Mouse (Mus musculus): Measurements from ENCODE around the gene Nop2. TPM values are rescaled to one million over a fixed set of nuclear protein-coding genes. Genes with fewer than 3 reads are reported as not detected.

Nop2 gene
- total RNA-seq, 2 experiments from 2014 or later, result 16.0 to 20.4 TPM

DNA sequence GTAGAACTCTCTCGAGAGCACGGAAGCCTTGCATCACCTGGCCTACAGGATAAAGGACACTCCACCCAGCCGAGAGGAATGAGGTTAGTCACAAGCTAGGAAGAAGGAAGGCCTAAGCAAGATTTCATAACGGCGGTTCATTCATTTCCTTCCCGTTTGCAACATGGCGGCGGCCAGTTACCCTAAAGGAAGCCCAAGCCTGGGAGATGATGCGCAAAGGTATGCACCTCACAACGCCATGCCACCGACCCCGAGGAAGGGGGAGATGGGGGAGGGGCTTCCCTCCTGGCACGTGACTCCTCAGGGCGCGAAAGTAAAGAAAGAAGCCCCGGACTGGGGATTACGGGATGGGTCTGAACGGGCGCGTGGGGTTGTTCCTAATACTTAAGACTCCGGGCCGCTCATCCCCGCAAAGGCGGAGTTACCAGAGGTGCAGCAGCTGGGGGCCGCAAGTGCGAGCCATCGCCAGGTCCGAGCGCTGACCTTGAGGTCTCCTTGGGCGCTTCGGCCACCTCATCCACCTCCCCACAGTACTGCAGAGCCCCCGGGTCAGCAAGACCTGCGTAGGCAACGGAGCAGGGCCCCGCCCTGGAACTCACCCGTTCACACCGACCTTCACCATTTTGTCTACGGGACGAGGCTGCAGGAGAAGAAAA, 33.1 kb downstream of the Nop2 start:
- DNase-seq, result peak; percentile 55
- intact Hi-C loops (cut with DNase I; ENCODE audit: low total_unique reads), result no loop called here

DNA sequence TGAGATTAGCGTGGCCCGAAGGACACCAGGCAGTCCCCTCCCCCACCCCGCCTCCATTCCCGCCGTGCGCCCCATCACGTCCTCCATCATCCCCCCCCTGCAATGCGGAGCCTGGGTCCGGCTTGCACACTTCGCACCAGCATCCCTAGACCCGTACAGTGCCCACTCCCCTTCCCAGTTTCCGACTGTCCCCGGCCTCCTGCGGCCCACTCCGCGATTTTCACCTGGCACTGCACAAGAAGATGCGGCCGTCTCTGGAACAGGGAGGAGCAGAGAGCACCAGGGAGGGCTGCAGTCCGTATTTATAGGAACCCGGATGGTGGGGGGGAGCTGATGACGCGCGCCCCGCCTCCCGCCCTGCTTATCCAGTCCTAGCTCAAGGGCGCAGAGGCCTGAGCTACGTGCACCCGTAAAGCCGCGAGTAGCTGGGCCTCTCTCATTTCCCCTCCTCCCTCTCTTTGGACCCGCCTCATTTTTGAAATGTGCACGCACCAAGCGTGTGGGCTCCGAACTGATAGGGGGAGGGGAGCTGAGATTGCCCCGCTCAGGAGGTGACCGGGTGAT, 33.7 kb downstream of the Nop2 start:
- intact Hi-C loops (cut with DNase I; ENCODE audit: low total_unique reads), result no loop called here
- DNase-seq, result peak; percentile 97

DNA sequence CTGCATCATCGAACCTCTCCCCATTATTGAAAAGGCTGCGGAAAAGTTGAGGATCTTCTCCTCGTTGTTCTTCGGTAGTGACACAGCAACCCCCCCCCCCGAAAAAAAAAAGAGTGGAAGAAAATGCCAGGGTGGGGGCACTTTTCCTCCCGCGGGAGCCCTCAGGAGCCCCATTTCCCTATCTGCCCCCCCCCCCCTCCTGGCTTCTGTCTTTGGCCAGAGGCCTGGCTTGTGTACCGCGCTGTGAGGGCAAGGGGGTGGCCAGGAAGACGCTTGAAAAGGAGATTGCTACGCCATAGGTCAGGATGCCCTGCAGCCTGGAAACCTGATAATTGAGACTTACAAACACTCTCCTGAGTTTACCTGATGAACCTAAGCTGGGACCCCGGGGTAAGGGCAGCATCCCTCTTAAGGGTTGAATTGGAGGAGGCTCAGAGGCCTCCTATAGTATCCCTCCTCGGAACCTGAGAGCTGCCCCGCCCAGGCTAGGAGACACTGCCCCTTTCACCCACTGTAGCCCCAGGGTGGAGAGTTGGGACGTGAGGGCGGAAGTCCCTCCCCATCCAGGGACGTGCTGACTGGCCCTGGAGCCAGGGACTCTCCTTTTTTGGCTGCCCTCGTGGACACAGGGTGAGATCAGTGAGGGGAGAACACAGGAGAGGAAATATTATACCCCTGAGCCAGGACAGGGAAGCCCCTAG, 34.5 kb downstream of the Nop2 start, which contains the start of gene Gapdh:
Gene Gapdh, minus strand, starts transcription at position 417 of the 701 bp plus-strand sequence.
- intact Hi-C loops (cut with DNase I; ENCODE audit: low total_unique reads), result no loop called here
- DNase-seq, result peak; percentile 92

DNA sequence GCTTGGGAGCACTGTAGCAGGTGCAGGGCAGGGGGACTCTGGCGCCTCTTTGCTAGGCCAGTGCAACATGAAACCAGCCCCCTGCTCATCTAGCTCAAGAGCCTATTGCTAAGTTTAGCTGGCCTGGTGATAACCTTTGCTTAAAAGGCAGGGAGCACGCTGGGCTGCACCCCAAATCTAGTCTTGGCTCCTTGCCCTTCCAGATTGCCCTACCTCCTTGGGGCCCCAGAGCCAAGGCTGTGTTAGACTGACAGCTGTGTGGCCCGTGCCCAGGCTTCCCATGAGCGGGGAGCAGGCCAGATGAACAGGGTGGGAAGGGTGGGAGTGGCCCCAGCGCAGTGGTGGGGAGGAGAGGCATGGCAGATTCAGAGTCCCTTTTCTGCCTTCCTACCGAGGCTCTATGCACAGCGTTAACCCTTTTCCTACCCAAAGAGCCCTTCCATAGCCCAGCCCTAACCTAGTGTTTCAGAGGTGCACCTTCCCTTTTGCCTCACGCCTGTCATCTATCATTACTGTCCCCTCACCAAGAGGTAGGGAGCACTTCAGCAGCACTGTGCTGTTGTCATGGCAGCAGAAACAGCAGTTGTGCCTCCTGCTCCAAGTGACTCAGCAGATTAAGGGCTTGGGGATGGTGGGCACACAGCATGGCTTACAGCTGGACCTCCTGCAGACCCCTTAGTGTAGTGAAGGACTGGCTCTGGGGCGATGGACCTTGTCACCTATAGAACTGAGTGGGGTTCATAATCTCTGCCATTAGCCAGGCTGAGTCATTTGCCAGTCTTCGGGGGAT, 35.3 kb downstream of the Nop2 start:
- DNase-seq, result peak; percentile 88
- intact Hi-C loops (cut with DNase I; ENCODE audit: low total_unique reads), result no loop called here

DNA sequence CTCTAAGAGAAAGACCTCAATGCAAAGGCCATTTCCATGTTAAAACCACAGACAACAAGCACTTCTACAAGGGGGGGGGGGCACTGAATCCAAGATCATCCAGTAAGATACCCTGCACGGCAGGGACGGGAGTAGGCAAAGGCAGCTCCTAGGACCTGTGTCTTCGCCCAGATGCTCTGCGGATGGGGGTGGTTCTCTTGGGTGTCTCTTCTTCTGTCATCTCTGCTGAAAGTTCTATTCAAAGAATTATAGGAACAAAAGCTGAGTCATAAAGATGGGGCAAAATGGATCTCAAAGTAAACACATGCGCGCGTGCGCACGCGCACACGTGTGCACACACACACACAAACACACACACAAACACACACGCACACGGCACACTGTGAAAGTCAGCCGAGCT, 36.4 kb downstream of the Nop2 start:
- DNase-seq, result no peak
- intact Hi-C loops (cut with DNase I; ENCODE audit: low total_unique reads), result no loop called here

DNA sequence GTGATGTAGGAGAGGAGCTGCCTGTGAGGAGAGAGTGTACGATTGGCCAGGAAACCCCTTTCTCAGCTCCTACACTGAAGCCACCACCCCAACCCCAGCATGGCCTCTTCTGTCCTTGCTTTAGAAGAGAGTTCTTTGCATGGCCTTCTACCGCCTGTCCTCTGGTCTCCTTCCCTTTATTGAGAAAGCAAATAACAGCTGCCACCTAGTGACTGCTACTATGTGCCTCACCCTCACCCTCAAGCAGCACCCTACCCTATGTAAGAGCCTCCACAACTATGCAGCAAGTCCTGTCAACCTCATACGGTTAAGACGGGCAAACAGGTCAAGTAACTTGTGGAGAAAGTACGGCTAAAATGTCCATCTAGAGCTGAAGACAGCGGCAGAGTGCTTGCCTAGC, 38.5 kb downstream of the Nop2 start:
- intact Hi-C loops (cut with DNase I; ENCODE audit: low total_unique reads), result no loop called here

DNA sequence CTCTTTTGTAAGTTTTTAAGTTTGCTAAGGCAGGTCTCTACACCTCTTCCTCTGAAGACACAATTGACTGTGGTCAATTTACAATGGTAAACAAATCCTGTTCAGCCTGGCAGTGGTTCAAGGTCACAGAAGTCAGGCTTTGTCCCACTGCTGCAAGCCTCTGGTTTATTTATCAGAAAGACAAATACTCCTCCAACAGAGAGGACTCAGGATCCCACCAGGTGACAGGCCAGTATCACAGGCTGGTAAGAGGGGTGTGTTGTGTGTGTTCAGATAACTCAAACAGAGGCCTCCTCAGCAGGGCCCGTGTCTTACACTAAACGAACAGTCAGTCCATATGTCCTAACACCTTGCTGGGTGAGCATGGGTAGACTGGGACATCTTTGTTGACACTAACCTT, 40.8 kb downstream of the Nop2 start:
- DNase-seq, result no peak
- intact Hi-C loops (cut with DNase I; ENCODE audit: low total_unique reads), result no loop called here

More for the DNA sequence above, 38.5 kb downstream of the Nop2 start:
- DNase-seq, result no peak

DNA sequence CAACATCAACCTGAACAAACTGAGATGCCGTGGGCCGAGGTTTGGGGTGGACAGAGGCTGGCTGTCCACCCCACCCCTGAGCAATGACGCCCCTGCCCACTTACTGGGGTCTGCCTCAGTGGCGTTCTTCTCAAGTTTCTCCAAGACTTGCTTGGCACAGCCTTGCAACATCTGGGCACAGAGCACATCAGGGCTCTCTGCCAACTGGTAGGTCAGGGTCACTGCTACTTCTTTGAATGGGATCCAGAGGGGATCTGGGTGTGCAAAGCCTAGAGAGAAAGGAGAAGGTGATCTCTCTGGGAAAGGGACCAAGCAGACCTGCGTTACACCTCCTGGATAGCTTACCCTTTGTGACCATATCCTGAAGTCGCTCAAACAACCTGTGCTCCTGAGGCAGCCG, 41.5 kb downstream of the Nop2 start:
- no peak for DNase-seq
- intact Hi-C loops (cut with DNase I; ENCODE audit: low total_unique reads), result no loop called here

DNA sequence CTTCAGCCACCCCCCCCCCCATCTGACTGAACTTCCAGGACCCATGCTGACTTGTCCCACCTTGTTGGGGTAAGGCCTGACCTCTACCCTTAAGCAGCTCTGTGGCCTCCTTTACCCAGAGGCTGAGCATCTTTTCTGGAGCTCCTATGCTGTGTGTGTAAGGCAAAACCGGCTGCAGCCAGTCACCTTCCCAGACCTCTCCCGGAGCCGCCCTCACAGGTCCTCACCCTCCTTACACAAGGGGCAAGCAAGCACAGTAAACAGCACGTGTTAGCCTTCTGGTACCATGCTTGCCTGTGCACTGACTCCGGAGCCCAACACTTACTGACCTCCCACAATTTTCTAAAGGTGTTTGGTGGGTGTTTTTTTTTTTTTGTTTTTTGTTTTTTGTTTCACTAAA, 43.8 kb downstream of the Nop2 start:
- intact Hi-C loops (cut with DNase I; ENCODE audit: low total_unique reads), result no loop called here

DNA sequence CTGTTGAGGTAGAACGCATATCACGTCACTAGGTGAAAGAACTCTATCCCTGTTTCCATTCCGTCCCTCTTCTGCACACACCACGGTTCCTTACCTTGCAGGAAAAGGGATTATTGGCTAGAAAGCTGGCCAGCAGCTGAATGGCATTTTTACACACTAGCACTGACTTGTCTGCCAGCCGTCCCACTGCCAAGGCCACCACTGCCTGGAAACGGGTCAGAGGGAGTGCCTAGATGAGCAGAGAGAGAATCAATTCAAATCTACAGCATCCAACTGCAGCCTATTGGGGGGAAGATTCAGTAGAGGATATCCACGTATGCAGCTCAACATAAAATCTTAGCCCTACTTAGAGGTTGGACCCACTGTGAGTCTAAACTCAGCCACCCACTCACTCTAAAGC, 47.9 kb downstream of the Nop2 start:
- intact Hi-C loops (cut with DNase I; ENCODE audit: low total_unique reads), result no loop called here
- DNase-seq, result no peak

More for the DNA sequence above, 43.8 kb downstream of the Nop2 start:
- DNase-seq, result no peak

DNA sequence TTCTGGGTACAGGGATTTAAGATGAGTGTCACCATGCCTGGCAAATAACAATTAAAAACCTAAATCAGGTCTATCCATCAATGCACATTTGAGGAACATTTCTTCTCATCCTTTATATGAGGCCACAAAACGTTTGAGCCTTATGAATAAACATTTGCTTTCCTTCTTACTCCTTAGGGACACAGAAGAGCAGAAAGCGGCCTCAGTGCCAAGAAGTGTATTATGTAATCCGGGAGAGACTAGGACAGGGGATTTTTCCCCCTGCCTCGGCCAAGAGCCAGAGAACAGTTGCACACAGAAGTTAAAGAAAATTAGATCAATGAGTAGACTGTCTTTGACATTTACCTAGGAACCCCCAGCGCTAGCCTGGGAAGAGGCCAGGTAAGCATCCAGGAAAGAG, 50.4 kb downstream of the Nop2 start:
- intact Hi-C loops (cut with DNase I; ENCODE audit: low total_unique reads), result no loop called here

DNA sequence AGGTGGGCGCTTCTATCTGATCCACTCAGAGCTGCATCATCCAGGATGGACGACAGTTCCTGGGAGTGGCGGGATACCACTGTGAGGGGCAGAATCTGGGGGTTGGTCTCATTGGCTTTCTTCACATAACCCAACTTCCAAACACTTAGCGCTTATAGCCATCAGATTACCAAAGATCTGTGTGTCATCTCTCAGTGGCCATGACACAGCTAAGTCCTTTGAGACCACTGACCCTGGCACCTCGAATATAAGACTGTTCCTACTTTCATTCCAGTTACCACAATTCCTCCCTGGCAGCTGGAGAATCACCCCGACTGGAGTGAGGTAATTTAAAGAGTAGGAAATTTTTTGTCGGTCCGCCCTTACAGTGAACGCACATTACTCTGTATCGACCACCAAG, 54.5 kb downstream of the Nop2 start:
- no peak for DNase-seq
- intact Hi-C loops (cut with DNase I; ENCODE audit: low total_unique reads), result no loop called here

More for the DNA sequence above, 50.4 kb downstream of the Nop2 start:
- DNase-seq, result no peak

DNA sequence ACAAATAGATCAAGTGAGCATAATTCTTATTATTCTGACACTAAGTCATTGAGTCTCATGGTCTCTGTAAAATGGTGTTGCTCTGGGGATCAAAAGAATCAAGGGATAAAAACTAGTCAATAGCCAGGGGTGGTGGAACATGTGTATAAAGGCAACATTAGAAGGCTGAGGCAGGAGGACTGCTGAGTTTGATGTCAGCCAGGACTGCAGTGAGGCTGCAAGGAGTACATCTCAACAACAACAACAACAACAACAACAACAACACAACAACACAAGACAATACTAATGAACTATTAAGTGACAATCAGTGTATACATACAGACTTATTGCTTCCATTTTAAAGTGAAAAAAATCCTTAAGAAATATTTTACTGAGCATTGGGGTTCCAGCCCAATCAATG, 59.1 kb downstream of the Nop2 start:
- no peak for DNase-seq
- intact Hi-C loops (cut with DNase I; ENCODE audit: low total_unique reads), result no loop called here

DNA sequence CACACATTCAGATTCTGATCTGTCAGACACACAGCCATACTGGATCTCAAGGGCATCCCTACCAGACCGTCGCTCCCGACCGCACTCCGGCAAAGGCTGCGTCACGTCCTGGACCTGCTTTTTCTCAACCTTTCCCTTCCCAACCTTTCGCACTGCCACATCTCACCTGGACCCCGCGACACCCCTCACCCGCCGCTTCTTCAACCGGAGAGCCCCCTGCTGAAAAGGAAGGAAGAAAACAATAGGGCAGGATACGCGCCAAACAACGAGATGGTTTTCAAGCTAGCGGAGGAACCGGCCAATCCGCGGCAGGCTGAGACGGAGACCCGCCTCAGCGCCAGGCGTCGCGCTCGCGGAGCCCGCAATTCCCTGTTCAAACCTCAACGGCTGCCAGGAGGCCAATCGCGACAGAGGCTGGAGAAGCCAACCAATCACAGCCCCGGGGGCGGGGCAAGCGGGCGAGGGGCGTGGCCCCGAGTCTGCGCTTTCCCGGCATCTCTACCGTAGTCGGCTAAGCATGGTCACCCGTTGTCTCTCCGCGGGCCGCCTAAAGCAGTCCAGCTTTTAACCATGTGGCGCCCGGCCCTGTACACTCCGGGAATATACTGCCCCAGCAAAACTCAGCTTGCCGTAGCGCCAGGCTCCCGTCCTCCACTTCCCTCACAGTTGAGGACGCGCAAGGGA, 59.8 kb downstream of the Nop2 start, which contains the start of the genes Ncapd2 and Mrpl51:
Gene Ncapd2, minus strand, starts transcription at position 370 of the 684 bp plus-strand sequence.
Gene Mrpl51, plus strand, starts transcription at position 470 of the 684 bp plus-strand sequence.
- intact Hi-C loops (cut with DNase I; ENCODE audit: low total_unique reads), result no loop called here
- DNase-seq, result peak; percentile 98

DNA sequence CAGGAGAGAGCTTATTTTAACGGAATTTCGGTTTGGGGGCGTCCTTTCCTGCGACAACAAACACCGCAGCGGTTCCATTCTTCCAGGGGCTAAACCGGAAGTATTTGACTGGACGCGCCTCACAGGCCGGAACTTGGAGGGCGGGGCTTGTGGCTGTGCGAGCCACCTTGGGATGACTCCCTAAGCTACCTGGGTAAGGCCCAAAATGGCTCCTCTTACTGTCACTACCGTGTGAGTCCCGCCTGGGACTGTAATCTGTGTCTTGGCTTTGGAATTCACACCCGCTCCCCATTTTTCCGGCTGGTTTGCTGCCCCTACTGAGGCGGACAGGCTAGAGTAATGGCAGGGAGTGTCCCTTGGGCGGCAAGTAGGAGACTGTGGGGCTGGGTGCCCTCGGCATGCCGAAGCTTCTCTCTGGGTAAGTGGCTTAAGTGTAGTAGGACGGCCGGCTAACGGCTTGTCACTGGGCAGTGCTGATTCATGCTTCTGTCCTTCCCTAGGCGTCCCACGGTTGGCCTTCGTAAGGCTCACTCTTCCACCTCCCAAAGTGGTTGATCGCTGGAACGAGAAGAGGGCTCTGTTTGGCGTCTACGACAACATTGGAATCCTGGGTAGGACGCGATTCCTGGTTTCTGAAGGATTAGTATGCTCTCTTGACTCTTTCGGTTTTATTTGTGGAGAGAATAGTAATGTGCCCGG, 60.5 kb downstream of the Nop2 start:
- intact Hi-C loops (cut with DNase I; ENCODE audit: low total_unique reads), result no loop called here
- peak; percentile 93 for DNase-seq

DNA sequence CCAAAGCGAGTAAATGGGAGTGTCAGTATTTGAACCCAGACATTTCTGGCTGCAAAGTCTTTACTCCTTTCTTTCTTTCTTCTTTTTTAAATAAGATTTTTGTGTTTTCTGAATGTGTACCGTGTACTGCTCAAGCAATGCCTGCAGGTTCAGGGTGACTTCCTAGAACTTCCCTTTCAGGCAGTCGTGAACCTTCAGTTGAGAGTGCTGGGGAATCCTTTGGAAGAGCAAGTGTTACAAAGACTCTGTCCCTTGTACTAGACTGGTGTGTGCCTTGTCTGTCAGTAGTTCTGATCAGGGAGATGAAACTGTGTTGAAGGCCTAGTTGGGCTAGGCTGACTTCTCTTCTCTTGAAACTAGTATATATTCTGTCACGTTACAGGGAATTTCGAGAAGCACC, 61.1 kb downstream of the Nop2 start:
- no peak for DNase-seq
- intact Hi-C loops (cut with DNase I; ENCODE audit: low total_unique reads), result no loop called here

DNA sequence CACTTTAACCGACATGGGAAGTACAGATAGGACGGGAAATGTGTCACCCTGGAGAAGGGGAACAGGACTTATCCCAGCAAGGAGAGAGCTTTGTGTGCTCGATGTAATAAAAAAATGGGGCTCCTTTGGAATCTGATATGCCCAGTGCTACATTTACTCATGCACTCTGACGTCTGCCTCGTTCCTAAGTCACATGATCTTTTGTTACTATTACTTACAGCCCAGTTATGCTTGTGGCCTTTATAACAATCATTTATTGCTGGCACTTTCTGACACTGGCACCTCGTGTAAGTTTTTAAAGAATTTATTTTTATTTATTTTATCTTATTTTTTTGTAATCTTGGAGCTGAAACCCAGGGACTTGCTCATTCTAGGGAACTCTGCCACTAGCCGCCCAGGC, 61.7 kb downstream of the Nop2 start:
- intact Hi-C loops (cut with DNase I; ENCODE audit: low total_unique reads), result no loop called here

More for the DNA sequence above, 61.7 kb downstream of the Nop2 start:
- no peak for DNase-seq
